Mouse (Mus musculus) Muller cell, postnatal 12 days (primary cell): ENCODE data around the gene Slc43a2.
"Not testable (repeated sequence)": the region's sequence is repeated elsewhere in the genome, so short reads cannot be mapped to it uniquely, and the experiment has no call there.

ENCODE experiments used
- DNase-seq: peaks from one replicate; pipeline ENCODE4 v3.0.0-alpha.2; 2015; ENCODE audit errors: inconsistent ontology term

Gene Slc43a2

DNA sequence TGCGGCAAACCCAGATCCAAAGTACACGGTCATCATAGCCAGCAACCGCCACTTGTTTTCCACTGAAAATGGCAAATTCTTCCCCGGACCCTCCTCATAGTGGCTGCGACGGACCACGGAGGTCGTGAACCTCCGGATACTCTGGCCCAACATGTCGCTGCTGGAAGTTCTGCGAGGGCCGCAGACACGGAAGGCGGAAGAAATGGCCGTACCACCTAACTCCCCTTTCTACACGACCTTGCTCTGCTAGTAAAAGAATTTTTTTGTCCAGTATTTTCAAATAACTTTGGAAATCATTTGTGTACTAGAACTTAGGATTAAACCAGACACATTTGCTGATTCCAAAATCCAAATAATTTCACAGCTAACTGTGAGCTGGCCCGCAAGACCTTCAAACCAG, 68.3 kb downstream of the Slc43a2 start:
- DNase-seq = not testable (repeated sequence)

DNA sequence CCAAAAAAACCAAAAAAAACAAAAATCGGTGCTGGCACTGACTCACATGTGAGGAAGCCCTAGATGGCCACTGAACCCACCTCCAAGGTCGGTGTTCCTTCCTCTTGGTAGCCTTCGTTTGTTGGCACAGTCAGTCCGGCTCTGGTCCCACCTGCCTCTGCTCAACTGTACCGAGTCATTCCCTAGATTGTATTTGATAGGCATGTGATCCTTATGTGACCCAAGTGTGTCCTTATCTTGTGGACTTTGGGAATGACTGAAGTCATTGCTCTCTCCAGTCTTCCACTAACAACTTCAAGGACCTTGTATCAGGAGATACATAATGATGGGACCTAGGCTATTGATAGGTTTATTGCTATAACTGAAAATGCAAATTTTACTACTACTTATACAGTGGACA, 73.3 kb downstream of the Slc43a2 start:
- no peak for DNase-seq

DNA sequence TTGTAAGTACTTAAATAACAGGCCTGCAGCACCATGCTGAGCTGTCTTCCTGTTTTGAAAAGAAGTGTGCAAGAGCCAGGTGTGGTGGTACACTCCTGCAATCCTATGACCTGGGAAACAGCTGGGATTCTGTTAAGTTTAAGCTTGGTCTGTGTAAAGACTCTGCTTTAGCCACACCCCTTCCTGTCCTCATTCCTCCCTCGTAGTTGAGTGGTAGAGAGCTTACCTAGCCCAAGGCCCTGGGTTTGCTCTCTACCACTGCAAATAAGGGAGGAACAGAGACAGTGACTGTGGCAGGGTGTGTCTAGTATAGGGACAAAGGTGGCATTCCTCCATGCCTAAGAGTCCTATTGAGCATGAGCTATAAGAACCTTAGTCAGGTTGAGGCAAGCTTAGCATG, 73.8 kb downstream of the Slc43a2 start:
- DNase-seq = no peak

- no peak for DNase-seq
These were observed 77.3 kb downstream of the Slc43a2 start for GRCm38 (mm10) chr11:75608776-75609175.

DNA sequence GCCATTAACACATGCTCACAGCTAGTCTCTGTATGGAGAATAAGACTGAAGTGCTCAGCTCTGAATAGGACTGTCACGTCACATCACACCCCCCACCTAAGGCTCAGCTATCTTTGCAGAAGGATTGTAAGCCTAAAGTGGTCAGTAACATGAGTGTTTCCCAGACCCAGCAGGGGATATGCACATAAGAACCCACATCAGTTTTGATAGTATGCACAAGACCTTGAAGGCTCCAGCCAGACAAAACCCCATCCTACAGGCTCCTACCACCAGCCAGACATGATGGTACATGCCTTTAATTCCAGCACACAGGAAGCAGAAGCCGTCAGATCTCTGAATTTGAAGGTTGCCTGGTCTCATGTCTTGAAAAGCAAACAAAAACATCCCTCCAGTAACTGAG, 78.5 kb downstream of the Slc43a2 start:
- no peak for DNase-seq

DNA sequence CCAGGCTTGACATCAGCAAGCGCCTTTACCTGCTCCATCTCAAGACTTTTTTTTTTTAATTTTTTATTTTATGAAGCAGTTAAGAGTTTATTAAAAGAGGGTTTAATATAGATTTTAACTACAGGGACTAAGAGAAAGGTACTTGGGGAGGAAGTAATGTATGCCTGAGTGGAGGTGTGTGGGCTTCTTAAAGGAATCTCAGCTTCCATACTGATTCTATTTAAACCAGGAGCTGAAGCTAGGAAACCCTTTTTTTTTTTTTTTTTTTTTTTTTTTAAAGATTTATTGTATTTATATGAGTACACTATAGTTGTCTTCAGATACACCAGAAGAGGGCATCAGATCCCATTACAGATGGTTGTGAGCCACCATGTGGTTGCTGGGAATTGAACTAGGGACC, 83.3 kb downstream of the Slc43a2 start:
- DNase-seq = no peak

DNA sequence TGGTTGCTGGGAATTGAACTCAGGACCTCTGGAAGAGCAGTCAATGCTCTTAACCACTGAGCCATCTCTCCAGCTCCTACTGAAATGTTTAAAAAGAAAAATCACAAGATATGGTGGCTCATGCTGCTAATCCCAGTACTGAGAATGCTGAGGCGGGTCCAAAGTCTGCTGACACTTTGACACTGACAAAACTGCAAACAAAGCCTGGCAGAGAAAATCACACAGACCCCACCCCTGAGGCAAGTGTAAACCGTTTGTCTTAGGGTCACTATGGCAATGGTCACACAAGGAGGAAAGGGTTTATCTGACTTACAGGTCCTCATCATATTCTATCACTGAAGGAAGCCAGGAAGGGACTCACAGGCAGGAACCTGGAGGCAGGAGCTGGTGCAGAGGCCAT, 84.1 kb downstream of the Slc43a2 start:
- no peak for DNase-seq

DNA sequence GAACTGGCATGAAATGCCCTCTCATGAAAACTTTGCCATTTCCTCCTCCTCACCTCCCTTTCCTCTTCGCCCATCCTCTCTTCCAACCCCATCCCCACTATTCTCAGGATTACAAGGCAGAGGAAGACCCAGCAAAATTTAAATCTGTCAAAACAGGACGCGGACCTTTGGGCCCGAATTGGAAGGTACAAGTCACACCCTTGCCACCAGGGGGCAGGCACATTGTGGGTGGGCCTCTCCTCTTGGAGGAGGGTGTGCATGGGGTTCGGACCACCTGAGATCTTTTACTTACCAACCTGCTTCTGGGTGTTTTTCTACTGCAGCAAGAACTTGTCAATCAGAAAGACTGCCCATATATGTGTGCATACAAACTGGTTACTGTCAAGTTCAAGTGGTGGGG, 87.6 kb downstream of the Slc43a2 start:
- DNase-seq = no peak

DNA sequence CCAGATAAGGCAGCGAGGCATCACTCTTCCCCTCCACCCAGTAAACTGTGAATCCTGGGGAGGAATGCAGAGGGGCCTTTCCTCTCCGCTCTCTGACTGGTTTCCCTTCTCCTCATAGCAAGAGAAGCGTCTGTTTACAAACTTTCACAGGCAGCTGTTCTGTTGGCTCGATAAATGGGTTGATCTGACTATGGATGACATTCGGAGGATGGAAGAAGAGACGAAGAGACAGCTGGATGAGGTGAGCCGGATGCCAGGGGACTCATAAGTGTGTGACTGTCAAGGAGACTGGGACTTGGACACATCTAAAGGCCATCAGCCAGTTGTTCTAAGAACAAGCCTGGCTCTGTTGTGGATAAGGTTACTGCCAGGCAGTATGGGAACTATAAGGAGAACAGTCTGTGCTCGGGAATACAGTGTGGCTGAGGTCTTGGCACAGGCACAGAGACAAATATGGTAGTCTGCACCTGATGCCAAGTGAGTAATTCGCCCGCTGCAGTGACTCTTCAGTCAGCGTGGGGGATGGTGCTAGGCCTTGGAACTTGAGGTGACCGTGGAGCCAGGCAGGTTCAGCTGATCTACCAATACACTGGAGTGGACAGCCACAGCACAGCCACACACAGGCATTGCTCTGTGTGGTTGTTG, 88.8 kb downstream of the Slc43a2 start:
- no peak for DNase-seq

- DNase-seq = no peak
These were observed 89.9 kb downstream of the Slc43a2 start for GRCm38 (mm10) chr11:75621426-75621825.

DNA sequence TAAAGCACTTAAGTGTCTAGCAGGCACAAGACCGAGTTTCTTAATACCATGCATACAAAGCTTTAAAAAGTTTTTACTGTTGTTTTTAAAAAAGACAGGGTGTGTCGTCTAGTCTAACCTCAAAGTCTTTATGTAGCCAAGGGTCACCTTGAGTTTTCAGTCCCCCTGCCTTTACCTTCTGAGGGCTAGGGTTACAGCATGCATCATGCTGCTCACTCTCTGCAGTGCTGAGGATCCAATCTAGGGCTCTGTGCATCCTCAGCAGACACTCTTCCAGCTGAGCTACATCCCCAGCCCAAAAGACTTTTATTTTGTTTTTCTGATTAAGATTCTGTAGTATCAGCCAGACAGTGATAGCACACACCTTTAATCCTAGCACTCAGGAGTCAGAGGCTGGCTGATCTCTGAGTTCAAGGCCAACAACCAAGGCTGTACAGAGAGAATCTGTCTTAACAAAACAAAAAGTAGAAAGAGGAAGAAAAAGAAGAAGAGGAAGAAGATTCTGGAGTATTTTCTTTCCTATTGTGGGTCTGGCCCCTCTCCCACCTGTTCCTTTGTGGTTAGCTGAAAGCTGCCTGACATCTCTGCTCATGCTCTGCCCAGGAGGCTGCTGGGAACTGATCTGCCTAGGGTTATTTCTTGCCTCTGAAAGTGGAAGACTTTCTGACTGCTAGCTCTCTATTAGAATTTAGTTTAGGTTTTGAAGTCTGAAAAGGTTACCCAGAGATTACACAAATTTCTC, 91.3 kb downstream of the Slc43a2 start:
- DNase-seq = no peak

DNA sequence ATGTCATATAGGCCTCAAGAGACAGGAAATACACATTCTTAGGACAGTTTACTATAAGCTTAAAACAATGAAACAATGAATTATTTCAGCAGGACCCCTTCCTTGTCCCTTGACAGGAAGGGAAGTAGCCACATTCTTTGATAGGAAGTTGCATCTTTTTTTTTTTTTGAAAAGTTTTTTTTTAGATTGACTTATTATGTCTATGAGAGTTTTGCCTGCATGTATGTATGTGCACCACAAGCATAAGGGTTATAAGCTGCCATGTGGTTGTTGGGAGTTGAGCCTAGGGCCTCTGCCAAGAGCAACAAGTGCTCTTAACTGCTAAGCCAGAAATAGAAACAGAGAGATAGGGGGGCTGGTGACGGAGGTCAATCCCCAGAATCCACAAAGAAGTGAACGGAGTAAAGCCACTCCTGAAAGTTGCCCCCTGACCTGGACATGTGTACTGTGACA, 92.6 kb downstream of the Slc43a2 start:
- DNase-seq = no peak

DNA sequence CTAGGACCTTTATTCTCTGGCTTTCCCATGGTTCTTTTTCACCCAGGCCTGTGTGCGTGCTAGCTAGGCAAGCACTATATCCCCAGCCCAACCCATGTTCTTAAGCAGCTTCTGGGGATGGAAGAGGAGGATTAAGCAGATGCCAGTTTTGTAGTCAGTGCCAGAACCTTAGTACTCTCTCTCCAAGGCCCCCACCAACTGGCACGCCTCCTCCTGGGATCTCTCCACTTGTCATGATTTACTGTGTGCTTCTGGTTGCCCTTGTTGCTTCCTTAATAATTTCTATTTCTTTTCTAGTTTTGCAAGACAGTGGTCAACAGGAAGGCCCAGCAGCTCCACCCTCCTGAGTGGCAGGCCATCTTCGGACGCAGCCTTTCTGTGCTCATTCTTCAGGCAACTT, 94.3 kb downstream of the Slc43a2 start:
- no peak for DNase-seq
